Mouse (Mus musculus) midbrain, embryonic 15.5 days (tissue): ENCODE measurements around the gene Dars. TPM values are rescaled to one million over a fixed set of nuclear protein-coding genes. Genes with fewer than 3 reads are reported as not detected.
A peak's percentile ranks its signal among the peaks of the same experiment; 100 is the strongest.

Source experiments
- ATAC-seq: fragments of 200-750 bp; cut with Nextera tagmentation; replicated peaks from 2 replicates; pipeline ENCODE4 v1.8.0; 2017; ENCODE audit warnings: moderate TSS enrichment
- H3K27ac ChIP-seq: fragments of 300-500 bp; sonication (generic); 2 replicates; pipeline ENCODE4 v1.5.1; 2015; ENCODE audit warnings: mild to moderate bottlenecking, inconsistent platforms
- H3K27me3 ChIP-seq: fragments of 300-500 bp; sonication (generic); replicated peaks from 2 replicates; pipeline ENCODE4 v1.6.1; 2015; ENCODE audit warnings: inconsistent platforms
- H3K36me3 ChIP-seq: fragments of 300-500 bp; sonication (generic); replicated peaks from 2 replicates; pipeline ENCODE4 v1.6.1; 2015; ENCODE audit warnings: inconsistent platforms
- H3K4me1 ChIP-seq: fragments of 300-500 bp; sonication (generic); 2 replicates; pipeline ENCODE4 v1.6.1; 2015; ENCODE audit warnings: inconsistent platforms
- H3K4me2 ChIP-seq: fragments of 300-500 bp; sonication (generic); 2 replicates; pipeline ENCODE4 v1.6.1; 2015; ENCODE audit warnings: inconsistent platforms, mild to moderate bottlenecking, moderate library complexity
- H3K4me3 ChIP-seq: fragments of 300-500 bp; sonication (generic); 2 replicates; pipeline ENCODE4 v1.5.1; 2015; ENCODE audit warnings: mild to moderate bottlenecking, inconsistent platforms
- H3K9ac ChIP-seq: fragments of 300-500 bp; sonication (generic); 2 replicates; pipeline ENCODE4 v1.6.1; 2015; ENCODE audit warnings: mild to moderate bottlenecking, inconsistent platforms
- H3K9me3 ChIP-seq: fragments of 300-500 bp; sonication (generic); 2 replicates; pipeline ENCODE4 v1.6.1; 2016; ENCODE audit warnings: inconsistent platforms
- whole genome bisulfite sequencing: fragments of 180-500 bp; shearing (Covaris S2); methylation state at CpG from one replicate; pipeline ENCODE4 v1.1.7; 2015; ENCODE audit warnings: mixed read lengths; 5-methylcytosine and 5-hydroxymethylcytosine counted together
- polyA plus RNA-seq: library from polyadenylated mRNA; unstranded; fragments of >200 nt; fragmentation: Nextera tagmentation; extraction: Ambion mirVana; gene quantifications from 2 replicates; pipeline ENCODE4 v1.2.1, GENCODE M21; 2015

Dars gene
- polyA plus RNA-seq, 1 experiment from 2014 or later, result 106 TPM

DNA sequence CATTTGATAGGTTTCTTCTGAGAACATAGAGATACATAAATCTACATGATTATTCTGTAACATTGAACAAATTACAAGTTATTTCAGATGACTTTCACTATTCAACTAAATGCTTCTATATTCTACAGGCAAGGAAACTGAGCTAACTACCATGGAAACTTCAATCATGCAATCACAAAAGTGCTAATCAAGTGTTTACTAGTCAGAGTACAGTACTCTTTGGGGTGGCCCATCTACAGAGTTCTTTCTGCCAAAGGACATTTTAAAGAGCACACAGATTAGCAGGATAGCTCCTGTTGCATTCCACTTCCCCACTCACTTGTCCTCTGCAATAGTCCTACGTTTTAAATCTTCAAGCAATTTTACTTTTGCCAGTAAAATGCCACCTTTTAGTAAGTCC, 11.5 kb downstream of the Dars start:
- 37% methylated on average over 1 of the region's 1 CpGs for WGBS

GRCm38 (mm10) chr1:128405041-128405481, 12.1 kb downstream of the Dars start:
- Histone ChIP-seq H3K4me2 (no peak overlapping the region), H3K9ac (no peak overlapping the region), H3K4me1 (no peaks in the 10 kb centered on the region), H3K9me3 (no peaks in the 10 kb centered on the region), H3K27me3 (no peaks in the 10 kb centered on the region), H3K4me3 (no peak overlapping the region), H3K27ac (0 out of 2 replicates have a peak overlapping the region, but pooled peaks have one; percentile 34), H3K36me3 (no peaks in the 10 kb centered on the region)
- ATAC-seq, result peak; percentile 73
- 5% methylated on average over 2 of the region's 2 CpGs for WGBS

More for the DNA sequence above, 11.5 kb downstream of the Dars start:
- no peak overlapping the region for H3K9ac ChIP-seq
- H3K4me3 ChIP-seq, result no peak overlapping the region
- ATAC-seq, result 0 out of 2 replicates have a peak, but pooled peaks have one; percentile 45
- no peaks in the 10 kb centered on the region for H3K36me3 ChIP-seq
- H3K27me3 ChIP-seq, result no peaks in the 10 kb centered on the region
- H3K4me2 ChIP-seq, result no peak overlapping the region
- H3K27ac ChIP-seq, result no peak overlapping the region
- H3K9me3 ChIP-seq, result no peaks in the 10 kb centered on the region
- no peaks in the 10 kb centered on the region for H3K4me1 ChIP-seq

DNA sequence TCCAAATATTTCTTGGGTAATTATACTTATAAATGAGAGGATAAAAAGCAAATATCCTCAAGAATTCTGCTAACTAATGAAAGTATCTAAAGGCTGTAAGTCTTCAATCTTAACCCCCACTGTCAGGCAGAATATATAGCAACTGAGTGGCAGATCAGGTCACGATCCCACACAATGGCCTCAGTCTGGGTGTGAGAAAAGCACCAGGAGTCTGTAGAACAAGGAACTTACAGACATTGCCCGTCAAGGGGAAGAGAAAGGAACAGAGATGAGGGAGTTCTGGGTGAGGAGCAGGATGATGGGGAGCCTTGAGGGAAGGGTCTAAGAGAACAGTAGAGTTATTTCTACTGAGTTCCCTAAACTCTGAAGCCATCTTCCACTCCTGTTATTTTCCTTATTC, 16.2 kb downstream of the Dars start:
- H3K36me3 ChIP-seq, result no peaks in the 10 kb centered on the region
- H3K4me1 ChIP-seq, result peaks cover 3% of the 10 kb centered on the region; the same call in 1 of the 2 replicates
- H3K4me2 ChIP-seq, result no peak overlapping the region
- peak overlapping the region; percentile 32; the same call in 1 of the 2 replicates for H3K27ac ChIP-seq
- no peak overlapping the region for H3K9ac ChIP-seq
- WGBS, result 18% methylated on average over 2 of the region's 2 CpGs
- H3K4me3 ChIP-seq, result no peak overlapping the region
- H3K27me3 ChIP-seq, result no peaks in the 10 kb centered on the region
- ATAC-seq, result no peak
- H3K9me3 ChIP-seq, result no peaks in the 10 kb centered on the region

DNA sequence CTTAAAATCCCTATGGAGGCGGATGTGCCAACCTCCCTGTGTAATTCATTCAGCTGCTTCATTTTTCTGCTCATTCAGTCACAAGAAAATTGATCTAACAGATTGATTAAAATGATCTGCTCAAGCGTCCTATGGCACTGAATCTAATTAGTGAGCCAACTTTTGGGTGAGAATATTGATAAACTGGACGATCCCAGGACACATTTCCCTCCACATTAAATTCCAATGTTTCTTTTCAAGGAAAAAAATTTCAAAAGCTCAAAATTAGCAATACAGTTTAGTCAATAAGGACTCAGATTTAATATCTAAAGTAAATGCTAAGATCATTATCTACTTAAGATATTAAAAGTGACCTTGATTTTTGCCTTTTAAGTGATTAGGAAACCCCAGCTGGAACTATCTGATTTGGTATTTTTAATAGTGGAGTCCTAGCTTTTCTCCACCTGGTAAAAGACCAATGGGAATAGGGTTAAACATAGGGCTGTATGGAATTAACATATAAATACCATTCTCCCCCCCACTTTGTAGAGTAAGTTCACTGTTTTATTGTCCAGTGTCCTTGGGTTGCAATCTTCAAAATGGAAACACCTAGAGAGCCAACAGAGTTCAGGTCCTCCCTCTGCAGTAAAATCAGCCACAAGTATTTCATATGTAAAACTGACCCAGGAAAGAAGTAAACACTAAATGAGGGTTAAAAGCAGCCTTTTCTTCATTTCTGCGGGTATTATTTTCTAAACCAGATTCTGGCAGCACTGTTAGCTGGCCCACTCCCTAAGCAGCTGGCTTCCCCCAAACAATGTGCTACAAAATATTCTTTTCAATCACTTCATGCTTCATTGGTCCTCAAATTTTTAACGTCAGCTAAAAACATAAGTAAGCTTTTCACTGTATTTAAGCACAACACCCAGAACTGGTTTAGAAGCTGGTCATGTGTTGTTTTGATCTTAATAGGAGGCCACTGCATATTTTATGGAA, 16.9 kb downstream of the Dars start:
- no peak for ATAC-seq
- Histone ChIP-seq H3K9me3 (no peaks in the 10 kb centered on the region), H3K9ac (no peak overlapping the region), H3K4me2 (no peak overlapping the region), H3K4me1 (peaks cover 3% of the 10 kb centered on the region; the same call in 1 of the 2 replicates), H3K27ac (peak overlapping the region; percentile 32; the same call in 1 of the 2 replicates), H3K36me3 (no peaks in the 10 kb centered on the region), H3K4me3 (no peak overlapping the region), H3K27me3 (no peaks in the 10 kb centered on the region)
- WGBS, result 22% methylated on average over 5 of the region's 5 CpGs

DNA sequence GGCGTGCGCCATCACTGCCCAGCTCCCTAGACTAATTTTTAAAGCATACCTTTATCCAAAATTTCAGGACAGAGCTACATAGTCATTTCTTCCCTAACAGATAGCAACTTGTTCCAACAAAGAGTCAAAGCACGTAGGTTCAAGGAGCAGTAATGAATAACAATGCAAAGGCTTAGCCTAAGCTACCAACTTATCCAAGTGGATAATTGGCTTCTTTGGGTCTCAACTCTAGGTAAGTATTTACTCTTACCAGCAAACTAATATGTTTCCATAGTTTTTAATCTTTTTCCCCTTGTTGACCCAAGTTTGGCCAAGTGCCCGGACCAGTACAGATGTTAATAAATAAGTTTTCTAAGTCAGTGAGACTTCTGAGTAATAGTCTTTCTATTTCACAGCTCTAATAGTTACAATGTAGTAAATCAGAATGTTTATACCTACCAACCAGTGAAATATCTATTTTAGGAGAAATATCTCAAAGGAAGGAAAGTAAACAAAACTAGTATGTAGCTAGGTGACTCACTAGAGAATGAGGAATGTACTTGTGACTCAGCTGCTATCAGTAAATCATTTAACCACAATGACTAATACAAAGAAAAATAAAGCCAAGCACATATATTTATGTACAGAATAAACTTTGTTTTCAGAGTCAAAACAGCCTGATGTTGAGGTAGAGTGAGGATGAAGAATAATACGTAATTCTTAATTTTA, 18.3 kb downstream of the Dars start:
- no peak overlapping the region for H3K4me3 ChIP-seq
- H3K4me1 ChIP-seq, result peaks cover 3% of the 10 kb centered on the region; the same call in 1 of the 2 replicates
- H3K9me3 ChIP-seq, result no peaks in the 10 kb centered on the region
- no peak overlapping the region for H3K4me2 ChIP-seq
- H3K27me3 ChIP-seq, result no peaks in the 10 kb centered on the region
- H3K27ac ChIP-seq, result no peak overlapping the region
- no peak overlapping the region for H3K9ac ChIP-seq
- no peaks in the 10 kb centered on the region for H3K36me3 ChIP-seq
- no peak for ATAC-seq
- 87% methylated on average over 5 of the region's 5 CpGs for WGBS

GRCm38 (mm10) chr1:128394657-128395056, 22.5 kb downstream of the Dars start:
- Histone ChIP-seq H3K4me2 (no peak overlapping the region), H3K4me1 (peaks cover under 1% of the 10 kb centered on the region; the same call in 1 of the 2 replicates), H3K36me3 (no peaks in the 10 kb centered on the region), H3K9ac (no peak overlapping the region), H3K9me3 (no peaks in the 10 kb centered on the region), H3K27ac (no peak overlapping the region), H3K27me3 (no peaks in the 10 kb centered on the region), H3K4me3 (no peak overlapping the region)
- 89% methylated on average over 3 of the region's 3 CpGs for WGBS
- no peak for ATAC-seq

DNA sequence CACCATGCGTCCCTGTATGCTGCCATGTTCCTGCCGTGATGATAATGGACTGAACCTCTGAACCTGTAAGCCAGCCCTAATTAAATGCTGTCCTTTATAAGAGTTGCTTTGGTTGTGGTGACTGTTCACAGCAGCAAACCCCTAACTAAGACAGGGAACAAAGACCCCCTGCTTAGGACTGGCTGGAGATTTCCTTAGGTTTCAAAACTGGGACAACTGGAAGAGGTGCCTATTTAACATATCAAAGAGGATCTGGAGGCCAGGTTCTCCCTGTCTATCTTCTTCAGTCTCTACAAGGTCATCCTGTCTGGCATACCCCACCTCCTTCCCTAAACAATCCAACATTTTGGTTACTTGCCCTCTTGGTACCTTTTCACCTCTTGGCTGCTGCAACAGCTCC, 24.8 kb downstream of the Dars start:
- Histone ChIP-seq H3K27ac (no peak overlapping the region), H3K9me3 (no peaks in the 10 kb centered on the region), H3K9ac (no peak overlapping the region), H3K4me2 (no peak overlapping the region), H3K27me3 (no peaks in the 10 kb centered on the region), H3K36me3 (no peaks in the 10 kb centered on the region; the same call in 1 of the 2 replicates), H3K4me3 (no peak overlapping the region), H3K4me1 (no peaks in the 10 kb centered on the region)
- 50% methylated on average over 2 of the region's 2 CpGs for WGBS
- no peak for ATAC-seq

DNA sequence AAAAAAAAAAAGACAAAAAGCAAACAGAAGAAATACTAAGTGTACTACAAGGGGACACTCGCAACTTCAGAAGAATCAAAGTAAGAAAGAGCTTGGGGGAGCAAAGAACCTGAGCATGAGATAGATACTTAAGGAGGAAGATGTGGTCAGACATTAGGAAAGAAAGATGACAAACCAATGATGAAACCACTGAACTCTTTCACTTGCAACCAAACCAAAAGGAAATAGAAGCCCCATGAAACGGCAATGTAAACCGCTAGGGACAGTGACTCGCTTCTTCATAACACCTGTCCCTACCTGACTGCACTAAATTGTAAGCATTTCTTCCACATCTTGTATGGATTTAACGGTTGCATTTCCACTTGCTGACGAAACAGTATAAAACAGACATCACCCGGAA, 30.7 kb downstream of the Dars start:
- no peak overlapping the region for H3K4me2 ChIP-seq
- H3K4me1 ChIP-seq, result no peaks in the 10 kb centered on the region
- no peaks in the 10 kb centered on the region for H3K27me3 ChIP-seq
- no peak overlapping the region for H3K9ac ChIP-seq
- H3K9me3 ChIP-seq, result no peaks in the 10 kb centered on the region
- no peak overlapping the region for H3K27ac ChIP-seq
- no peak for ATAC-seq
- WGBS, result 95% methylated on average over 7 of the region's 7 CpGs
- H3K4me3 ChIP-seq, result no peak overlapping the region
- H3K36me3 ChIP-seq, result peaks cover 3% of the 10 kb centered on the region; the same call in 1 of the 2 replicates

DNA sequence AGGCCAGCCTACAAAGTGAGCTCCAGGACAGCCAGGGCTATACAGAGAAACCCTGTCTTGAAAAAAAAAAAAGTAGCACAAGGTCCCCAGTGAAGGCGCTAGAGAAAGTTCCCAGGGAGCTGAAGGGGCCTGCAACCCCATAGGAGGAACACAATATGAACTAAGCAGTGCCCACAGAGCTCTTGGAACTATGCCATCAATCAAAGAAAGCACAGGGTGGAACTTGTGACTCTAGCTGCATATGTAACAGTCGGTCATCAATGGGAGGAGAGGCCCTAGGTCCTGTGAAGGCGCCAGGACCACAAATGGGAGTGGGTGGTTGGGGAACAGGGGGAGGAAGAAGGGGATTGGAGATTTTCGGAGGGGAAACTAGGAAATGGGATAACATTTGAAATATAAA, 40.3 kb downstream of the Dars start:
- ATAC-seq, result no peak

DNA sequence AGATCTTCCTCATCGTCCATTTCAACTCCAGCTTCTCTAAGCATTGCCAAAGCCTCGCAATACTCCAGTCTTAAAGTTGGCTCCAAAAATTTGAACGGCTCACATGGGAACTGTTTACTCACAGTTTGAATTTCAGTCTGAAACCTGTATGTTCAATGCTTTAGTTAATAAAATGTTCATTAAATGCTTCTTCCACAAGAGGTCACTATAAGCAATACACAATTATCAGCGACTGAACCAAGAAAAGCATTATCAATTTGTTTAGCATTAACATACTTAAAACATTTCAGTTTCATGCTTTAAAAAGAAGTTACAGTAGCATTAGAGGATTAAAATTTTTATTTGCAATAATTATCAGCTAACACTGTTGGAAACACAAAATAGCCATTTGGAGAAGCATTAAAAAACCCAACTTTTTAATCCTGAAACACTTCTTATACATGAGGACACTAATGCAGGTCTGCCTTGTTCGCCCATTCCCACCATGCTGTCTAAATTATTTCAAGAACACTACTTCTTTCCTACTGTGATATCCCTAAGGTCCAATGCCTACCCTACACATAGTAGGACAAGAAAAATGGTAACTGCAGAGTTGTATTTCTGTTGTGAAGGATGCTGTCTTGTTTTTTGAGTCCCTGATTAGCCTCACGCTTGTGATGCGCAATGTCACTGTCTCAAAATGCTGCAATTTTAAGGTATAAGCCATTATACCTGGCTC, 44.9 kb downstream of the Dars start:
- Histone ChIP-seq H3K4me2 (no peak overlapping the region), H3K36me3 (0 out of 2 replicates have a peak, but pooled peaks cover 5% of the 10 kb centered on the region), H3K9me3 (no peaks in the 10 kb centered on the region), H3K4me3 (no peak overlapping the region), H3K4me1 (no peaks in the 10 kb centered on the region), H3K27me3 (no peaks in the 10 kb centered on the region), H3K27ac (no peak overlapping the region), H3K9ac (no peak overlapping the region)
- 76% methylated on average over 7 of the region's 7 CpGs for WGBS
- no peak; the same call in 1 of the 2 replicates for ATAC-seq

More for the DNA sequence above, 40.3 kb downstream of the Dars start:
- no peaks in the 10 kb centered on the region for H3K27me3 ChIP-seq
- 0 out of 2 replicates have a peak, but pooled peaks cover 5% of the 10 kb centered on the region for H3K36me3 ChIP-seq
- no peaks in the 10 kb centered on the region for H3K4me1 ChIP-seq
- H3K27ac ChIP-seq, result no peak overlapping the region
- no peak overlapping the region for H3K9ac ChIP-seq
- H3K4me3 ChIP-seq, result no peak overlapping the region
- H3K9me3 ChIP-seq, result no peaks in the 10 kb centered on the region
- H3K4me2 ChIP-seq, result no peak overlapping the region
- WGBS, result 84% methylated on average over 4 of the region's 4 CpGs

DNA sequence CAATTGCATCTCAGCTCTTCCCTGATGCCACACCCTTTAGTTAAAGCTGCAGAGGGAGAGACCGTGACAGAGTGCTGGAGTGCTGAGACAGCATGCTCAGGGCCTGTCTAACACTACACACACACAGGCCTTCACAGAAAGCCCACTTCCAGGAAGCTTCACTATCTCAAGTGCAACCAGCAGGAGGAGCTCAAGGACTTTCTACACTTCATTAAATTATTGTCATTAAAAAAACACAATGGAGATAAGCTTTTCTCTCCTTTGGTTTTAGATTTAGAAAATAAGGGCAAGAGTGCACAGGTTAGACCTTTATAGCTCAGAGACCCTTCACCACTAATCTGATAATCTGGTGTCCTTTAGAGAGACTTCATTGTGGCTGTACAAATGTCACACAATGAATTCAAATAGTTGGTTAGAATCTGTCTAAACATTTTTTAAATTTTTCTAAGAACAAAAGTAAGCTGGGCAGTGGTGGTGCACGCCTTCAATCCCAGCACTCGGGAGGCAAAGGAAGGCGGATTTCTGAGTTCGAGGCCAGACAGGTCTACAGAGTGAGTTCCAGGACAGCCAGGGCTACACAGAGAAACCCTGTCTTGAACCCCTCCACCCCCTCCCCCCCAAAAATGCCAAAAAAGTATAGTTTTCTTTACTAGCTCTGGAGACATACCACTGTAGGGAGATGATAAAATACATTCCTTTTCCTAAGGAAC, 48.3 kb downstream of the Dars start:
- Histone ChIP-seq H3K27me3 (no peaks in the 10 kb centered on the region), H3K4me2 (no peak overlapping the region), H3K36me3 (peaks cover 9% of the 10 kb centered on the region; the same call in 1 of the 2 replicates), H3K9me3 (no peaks in the 10 kb centered on the region), H3K4me1 (no peaks in the 10 kb centered on the region), H3K4me3 (no peak overlapping the region), H3K27ac (no peak overlapping the region), H3K9ac (no peak overlapping the region)
- ATAC-seq, result peak; percentile 83; the same call in 1 of the 2 replicates
- WGBS, result 38% methylated on average over 5 of the region's 5 CpGs
